8 mouse cellular contexts compared by ENCODE assay signal in genomic region chr15:98609331-98610130, GRCm38 (mm10). TPM values are rescaled to one million over a fixed set of nuclear protein-coding genes. Genes with fewer than 3 reads are reported as not detected.
A peak's percentile ranks its signal among the peaks of the same experiment; 100 is the strongest.
DNase-seq lines count a peak whose midpoint lies in the region; ATAC-seq and TF ChIP-seq lines count a peak whose summit lies in the region.

TSS of gene Adcy6 (minus strand) at chr15:98610076.

- no peak for DNase-seq in ES-E14 (ENCODE audit: low read depth, low spot score)
- DNase-seq in cerebellum, adult 8-10 months, result peak; percentile 61
- DNase-seq in forebrain, postnatal 0 days, result peak; percentile 82
- DNase-seq in heart, postnatal 14 days, result peak; percentile 85 to 86
- no peak for DNase-seq in large intestine, adult 2 months (ENCODE audit: low read depth, low spot score)
- peak; percentile 80 for DNase-seq in liver, postnatal 0 days
- peak; percentile 79 for DNase-seq in thymus, postnatal 0 days (ENCODE audit: low spot score)

- H3K9ac ChIP-seq in ES-E14 (ENCODE audit: insufficient read depth, low read depth, low read length, poor library complexity, severe bottlenecking), result peak within 1 kb of the TSS; percentile 68
- peak within 1 kb of the TSS; percentile 87 for H3K9ac ChIP-seq in forebrain, postnatal 0 days
- peak within 1 kb of the TSS; percentile 90 for H3K9ac ChIP-seq in liver, postnatal 0 days (replicated peaks)
- H3K9ac ChIP-seq in neural tube, embryonic 15.5 days (replicated peaks), result peak within 1 kb of the TSS; percentile 78

- H3K4me1 ChIP-seq in ES-E14 (ENCODE audit: control insufficient read depth in 2 of 2, insufficient read depth in 2 of 2, low read length in 2 of 2, poor library complexity in 1 of 2), result peaks cover 0 to 2% of the 10 kb centered on the region in 2 experiments; a peak in 1 of 4 replicates
- peaks cover 12% of the 10 kb centered on the region for H3K4me1 ChIP-seq in forebrain, postnatal 0 days (ENCODE audit: insufficient read depth)
- peaks cover 32% of the 10 kb centered on the region for H3K4me1 ChIP-seq in liver, postnatal 0 days (ENCODE audit: insufficient read depth)
- H3K4me1 ChIP-seq in neural tube, embryonic 15.5 days, result peaks cover 43% of the 10 kb centered on the region

- no peak for TF ChIP-seq CTCF in forebrain, postnatal 0 days (IDR thresholded peaks at IDR 0.05; ENCODE audit: low read depth)
- TF ChIP-seq CTCF in liver, postnatal 0 days (IDR thresholded peaks at IDR 0.05; ENCODE audit: low read depth), result no peak

- H3K27ac ChIP-seq in ES-E14 (ENCODE audit: insufficient read depth, low read depth, low read length, poor library complexity, severe bottlenecking), result no peak within 1 kb of the TSS
- peak within 1 kb of the TSS; percentile 72 for H3K27ac ChIP-seq in forebrain, postnatal 0 days (ENCODE audit: low read depth, low read length)
- peak within 1 kb of the TSS; percentile 84 for H3K27ac ChIP-seq in liver, postnatal 0 days (ENCODE audit: low read depth)
- H3K27ac ChIP-seq in neural tube, embryonic 15.5 days (replicated peaks), result peak within 1 kb of the TSS; percentile 87

- 3% methylated on average over 68 of the region's 75 CpGs for WGBS in forebrain, postnatal 0 days
- WGBS in large intestine, adult 2 months, result 2% methylated on average over 64 of the region's 75 CpGs
- under 1% methylated on average over 48 of the region's 75 CpGs for WGBS in liver, postnatal 0 days (ENCODE audit: insufficient replicate concordance)
- 1% methylated on average over 58 of the region's 75 CpGs for WGBS in neural tube, embryonic 15.5 days

- in situ Hi-C loops in ES-E14 (cut with MboI; ENCODE audit: low sequenced_read_pairs in 2 of 2, unreplicated experiment in 2 of 2), result no loop called here

- H3K36me3 ChIP-seq in ES-E14 (ENCODE audit: control insufficient read depth, insufficient read depth, low read length, poor library complexity, severe bottlenecking), result no peaks in the 10 kb centered on the region
- no peaks in the 10 kb centered on the region for H3K36me3 ChIP-seq in forebrain, postnatal 0 days (ENCODE audit: insufficient read depth)
- no peaks in the 10 kb centered on the region for H3K36me3 ChIP-seq in liver, postnatal 0 days (replicated peaks; ENCODE audit: insufficient read depth, low read length)
- H3K36me3 ChIP-seq in neural tube, embryonic 15.5 days, result no peaks in the 10 kb centered on the region

- H3K9me3 ChIP-seq in ES-E14 (ENCODE audit: control insufficient read depth, insufficient read depth, low read depth, low read length), result no peaks in the 10 kb centered on the region
- H3K9me3 ChIP-seq in forebrain, postnatal 0 days (ENCODE audit: low read length), result no peaks in the 10 kb centered on the region
- H3K9me3 ChIP-seq in liver, postnatal 0 days (ENCODE audit: low read length), result no peaks in the 10 kb centered on the region
- no peaks in the 10 kb centered on the region for H3K9me3 ChIP-seq in neural tube, embryonic 15.5 days (replicated peaks)

- H3K4me3 ChIP-seq in ES-E14 (ENCODE audit: insufficient read depth in 1 of 2, low read depth in 1 of 2, low read length in 2 of 2, poor library complexity in 1 of 2, severe bottlenecking in 1 of 2), result peak within 1 kb of the TSS; percentile 84 to 85
- peak within 1 kb of the TSS; percentile 88 for H3K4me3 ChIP-seq in forebrain, postnatal 0 days (ENCODE audit: low read depth, low read length)
- peak within 1 kb of the TSS; percentile 89 for H3K4me3 ChIP-seq in liver, postnatal 0 days (ENCODE audit: low read depth, low read length)
- peak within 1 kb of the TSS; percentile 80 for H3K4me3 ChIP-seq in neural tube, embryonic 15.5 days (replicated peaks)

- intact Hi-C loops in heart, postnatal 14 days (cut with DNase I), result no loop called here

- no peaks in the 10 kb centered on the region for H3K27me3 ChIP-seq in forebrain, postnatal 0 days (ENCODE audit: insufficient read depth, low read length)
- no peaks in the 10 kb centered on the region for H3K27me3 ChIP-seq in liver, postnatal 0 days (ENCODE audit: insufficient read depth, low read length)
- H3K27me3 ChIP-seq in neural tube, embryonic 15.5 days (replicated peaks), result no peaks in the 10 kb centered on the region

- ATAC-seq in forebrain, postnatal 0 days, result peak; percentile 88
- peak; percentile 59 for ATAC-seq in liver, postnatal 0 days
- ATAC-seq in neural tube, embryonic 15.5 days (ENCODE audit: low FRiP score), result peak; percentile 89

- H3K4me2 ChIP-seq in forebrain, postnatal 0 days (ENCODE audit: low read depth), result peak within 1 kb of the TSS; percentile 88
- peak within 1 kb of the TSS; percentile 95 for H3K4me2 ChIP-seq in liver, postnatal 0 days (ENCODE audit: low read depth, low read length)
- H3K4me2 ChIP-seq in neural tube, embryonic 15.5 days, result peak within 1 kb of the TSS; percentile 92

- no peak for TF ChIP-seq EP300 in liver, postnatal 0 days (IDR thresholded peaks at IDR 0.05; ENCODE audit: low read depth)

TF ChIP-seq in ES-E14, 5 proteins besides CTCF, POLR2A, EP300 and RAD21:
- no peak for TF ChIP-seq CHD2 (IDR thresholded peaks at IDR 0.05; ENCODE audit: low read depth, low read length)
- no peak for TF ChIP-seq MAFK (IDR thresholded peaks at IDR 0.05; ENCODE audit: insufficient read depth, low read depth, low read length)
- TF ChIP-seq HCFC1 (IDR thresholded peaks at IDR 0.05; ENCODE audit: borderline replicate concordance, insufficient read depth, low read length), result no peak
- no peak for TF ChIP-seq ZNF384 (IDR thresholded peaks at IDR 0.05; ENCODE audit: low read depth, low read length)
- no peak for TF ChIP-seq ZC3H11A (IDR thresholded peaks at IDR 0.05; ENCODE audit: borderline replicate concordance, low read depth, low read length)

RNA-seq across cellular contexts. Expression of gene Adcy6, which starts in this region (rescaled TPM):
- total RNA-seq in ES-E14 (2012; rRNA removed), result 9.0 and 15.3 TPM in 2 replicates
- 39.2 and 42.3 TPM in 2 replicates for total RNA-seq in forebrain, postnatal 0 days (2014; rRNA removed)
- polyA plus RNA-seq in forebrain, postnatal 0 days (2015; fragmentation: Nextera tagmentation; extraction: Ambion mirVana), result 1.9 and 5.4 TPM in 2 replicates
- total RNA-seq in heart, postnatal 14 days (2021), result 100 to 1,000 TPM; 199 to 209 TPM
- polyA plus RNA-seq in large intestine, adult 2 months (2012; rRNA removed), result 64.9 and 89.8 TPM in 2 replicates
- polyA plus RNA-seq in liver, postnatal 0 days (2015; fragmentation: Nextera tagmentation; extraction: Ambion mirVana), result 5.3 and 7.7 TPM in 2 replicates
- 10.4 and 10.8 TPM in 2 replicates for polyA plus RNA-seq in neural tube, embryonic 15.5 days (2015; fragmentation: Nextera tagmentation; extraction: Ambion mirVana)
- polyA plus RNA-seq in thymus, postnatal 0 days (2015; fragmentation: Nextera tagmentation; extraction: Ambion mirVana), result 12.6 and 17.0 TPM in 2 replicates

Comparison
In these comparisons a context has a peak if more than half of its experiments do, and no peak if none do; other contexts are left out.
1. DNase-seq: peak in cerebellum, adult 8-10 months (single experiment), forebrain, postnatal 0 days (single experiment), heart, postnatal 14 days (2 of 2), liver, postnatal 0 days (single experiment) and thymus, postnatal 0 days (single experiment); none in ES-E14 (single experiment) and large intestine, adult 2 months (single experiment).
2. Peak in every context shown above with its lines, with median percentiles within 50 percentile points of each other: H3K4me3 ChIP-seq, H3K9ac ChIP-seq, ATAC-seq and H3K4me2 ChIP-seq.